Mouse (Mus musculus): Measurements from ENCODE around the gene Mdm2.

- TF ChIP-seq CHD2 (IDR thresholded peaks at IDR 0.05; ENCODE audit: low read length) (no peak), CTCF (conservative IDR thresholded peaks at IDR 0.05 in 1 of 2, IDR thresholded peaks at IDR 0.05 in 1 of 2; ENCODE audit: low read depth in 2 of 2, low read length in 2 of 2) (no peak), POLR2A (IDR thresholded peaks at IDR 0.05; ENCODE audit: low read depth, low read length) (no peak), ZNF384 (IDR thresholded peaks at IDR 0.05; ENCODE audit: low read depth, low read length) (no peak), ELF1 (IDR thresholded peaks at IDR 0.05; ENCODE audit: low read depth, low read length) (no peak)
Observed at GRCm38 (mm10) chr10:117696021-117696826, 14.3 kb downstream of the Mdm2 start.
